Mouse (Mus musculus) ES-E14 (cell line): ENCODE measurements at regions not wholly inside any gene's neighbourhood (a gene's known extent, or its start where the extent isn't known, plus 50 kb on each side); places are given as distances from the start of the nearest gene placed in this dataset.

Source experiments
- CHD2 ChIP-seq: IDR thresholded peaks from 2 replicates; pipeline ENCODE4 v1.6.1; 2014; ENCODE audit warnings: mild to moderate bottlenecking, low read depth, low read length, inconsistent platforms
- HCFC1 ChIP-seq: IDR thresholded peaks from 2 replicates; pipeline ENCODE4 v1.6.1; 2012; ENCODE audit warnings: low read length, inconsistent platforms, borderline replicate concordance; ENCODE audit not compliant: insufficient read depth
- MAFK ChIP-seq: IDR thresholded peaks from 2 replicates; pipeline ENCODE4 v1.6.1; 2014; ENCODE audit warnings: mild to moderate bottlenecking, low read depth, low read length, inconsistent platforms; ENCODE audit not compliant: insufficient read depth
- ZC3H11A ChIP-seq: IDR thresholded peaks from 2 replicates; pipeline ENCODE4 v1.6.1; 2012; ENCODE audit warnings: low read depth, mild to moderate bottlenecking, inconsistent platforms, low read length, borderline replicate concordance
- ZNF384 ChIP-seq: IDR thresholded peaks from 2 replicates; pipeline ENCODE4 v1.6.1; 2012; ENCODE audit warnings: low read depth, low read length, inconsistent platforms

DNA sequence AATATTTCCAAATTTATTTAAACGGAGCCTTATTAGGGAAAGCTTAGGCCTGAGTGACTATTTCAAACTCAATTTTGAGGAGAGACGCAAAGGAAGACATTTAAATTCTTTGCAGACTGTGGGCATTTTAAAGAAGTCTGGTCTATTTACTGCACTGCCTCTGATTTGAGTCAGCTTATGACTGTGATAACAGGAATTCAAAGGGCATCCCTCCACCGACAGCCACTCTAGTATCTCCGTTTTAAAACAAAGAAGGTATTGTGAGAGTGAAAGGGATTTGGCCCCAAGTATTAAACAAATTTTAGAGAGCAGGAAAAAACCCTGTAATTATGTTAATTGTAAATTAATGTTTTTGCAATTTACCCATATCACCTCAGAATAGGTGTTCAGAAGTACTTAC lies 295.4 kb downstream of the Bcl11a start:
- TF ChIP-seq ZC3H11A: no peak
- TF ChIP-seq HCFC1: no peak
- no peak for TF ChIP-seq CHD2
- no peak for TF ChIP-seq ZNF384
- no peak for TF ChIP-seq MAFK
